Mouse (Mus musculus): ENCODE measurements around the gene Aph1a.
"Not testable (repeated sequence)": the region's sequence is repeated elsewhere in the genome, so short reads cannot be mapped to it uniquely, and the experiment has no call there.

The Aph1a gene

GRCm38 (mm10) chr3:95914706-95915105 is 20.9 kb downstream of the Aph1a start:
- in situ Hi-C loops (cut with MboI; ENCODE audit: low sequenced_read_pairs) = no loop called here

- in situ Hi-C loops (cut with MboI; ENCODE audit: low sequenced_read_pairs) = no loop called here
Measured at GRCm38 (mm10) chr3:95916760-95917159, 23.0 kb downstream of the Aph1a start.

GRCm38 (mm10) chr3:95920532-95920931 is 26.8 kb downstream of the Aph1a start:
- in situ Hi-C loops (cut with MboI; ENCODE audit: low sequenced_read_pairs) = not testable (repeated sequence)

GRCm38 (mm10) chr3:95923429-95923828 is 29.7 kb downstream of the Aph1a start:
- in situ Hi-C loops (cut with MboI; ENCODE audit: low sequenced_read_pairs) = not testable (repeated sequence)

- in situ Hi-C loops (cut with MboI; ENCODE audit: low sequenced_read_pairs) = no loop called here
Measured at GRCm38 (mm10) chr3:95924185-95924584, 30.4 kb downstream of the Aph1a start.

GRCm38 (mm10) chr3:95925087-95925486 is 31.3 kb downstream of the Aph1a start:
- in situ Hi-C loops (cut with MboI; ENCODE audit: low sequenced_read_pairs) = no loop called here

- in situ Hi-C loops (cut with MboI; ENCODE audit: low sequenced_read_pairs) = no loop called here
Measured at GRCm38 (mm10) chr3:95928261-95928657, 34.5 kb downstream of the Aph1a start.

- in situ Hi-C loops (cut with MboI; ENCODE audit: low sequenced_read_pairs) = no loop called here
Measured at GRCm38 (mm10) chr3:95928658-95929503, 35.1 kb downstream of the Aph1a start, which contains the start of gene Anp32e. Gene Anp32e (plus strand): TSS chr3:95929246.

- in situ Hi-C loops (cut with MboI; ENCODE audit: low sequenced_read_pairs) = no loop called here
Measured at GRCm38 (mm10) chr3:95929581-95930470, 36.1 kb downstream of the Aph1a start.

- in situ Hi-C loops (cut with MboI; ENCODE audit: low sequenced_read_pairs) = no loop called here
Measured at GRCm38 (mm10) chr3:95930471-95930789, 36.7 kb downstream of the Aph1a start.

- in situ Hi-C loops (cut with MboI; ENCODE audit: low sequenced_read_pairs) = no loop called here
Measured at GRCm38 (mm10) chr3:95931471-95931870, 37.7 kb downstream of the Aph1a start.

- in situ Hi-C loops (cut with MboI; ENCODE audit: low sequenced_read_pairs) = no loop called here
Measured at GRCm38 (mm10) chr3:95932157-95932556, 38.4 kb downstream of the Aph1a start.

- in situ Hi-C loops (cut with MboI; ENCODE audit: low sequenced_read_pairs) = no loop called here
Measured at GRCm38 (mm10) chr3:95932566-95932965, 38.8 kb downstream of the Aph1a start.

- in situ Hi-C loops (cut with MboI; ENCODE audit: low sequenced_read_pairs) = no loop called here
Measured at GRCm38 (mm10) chr3:95933111-95933750, 39.5 kb downstream of the Aph1a start.

- in situ Hi-C loops (cut with MboI; ENCODE audit: low sequenced_read_pairs) = no loop called here
Measured at GRCm38 (mm10) chr3:95934448-95934847, 40.7 kb downstream of the Aph1a start.

GRCm38 (mm10) chr3:95938217-95938616 is 44.4 kb downstream of the Aph1a start:
- in situ Hi-C loops (cut with MboI; ENCODE audit: low sequenced_read_pairs) = no loop called here

- in situ Hi-C loops (cut with MboI; ENCODE audit: low sequenced_read_pairs) = no loop called here
Measured at GRCm38 (mm10) chr3:95938835-95939234, 45.1 kb downstream of the Aph1a start.

GRCm38 (mm10) chr3:95942749-95943148 is 49.0 kb downstream of the Aph1a start:
- in situ Hi-C loops (cut with MboI; ENCODE audit: low sequenced_read_pairs) = no loop called here

GRCm38 (mm10) chr3:95943226-95943625 is 49.5 kb downstream of the Aph1a start:
- in situ Hi-C loops (cut with MboI; ENCODE audit: low sequenced_read_pairs) = no loop called here

GRCm38 (mm10) chr3:95944742-95945141 is 51.0 kb downstream of the Aph1a start:
- in situ Hi-C loops (cut with MboI; ENCODE audit: low sequenced_read_pairs) = no loop called here

GRCm38 (mm10) chr3:95945731-95946240 is 52.0 kb downstream of the Aph1a start:
- in situ Hi-C loops (cut with MboI; ENCODE audit: low sequenced_read_pairs) = no loop called here

Data from CH12F3 (cell line).